Mouse (Mus musculus): ENCODE results near the gene Rhof. TPM values are rescaled to one million over a fixed set of nuclear protein-coding genes. Genes with fewer than 3 reads are reported as not detected.

Rhof gene
- polyA plus RNA-seq, 1 experiment: 0.38 TPM

DNA sequence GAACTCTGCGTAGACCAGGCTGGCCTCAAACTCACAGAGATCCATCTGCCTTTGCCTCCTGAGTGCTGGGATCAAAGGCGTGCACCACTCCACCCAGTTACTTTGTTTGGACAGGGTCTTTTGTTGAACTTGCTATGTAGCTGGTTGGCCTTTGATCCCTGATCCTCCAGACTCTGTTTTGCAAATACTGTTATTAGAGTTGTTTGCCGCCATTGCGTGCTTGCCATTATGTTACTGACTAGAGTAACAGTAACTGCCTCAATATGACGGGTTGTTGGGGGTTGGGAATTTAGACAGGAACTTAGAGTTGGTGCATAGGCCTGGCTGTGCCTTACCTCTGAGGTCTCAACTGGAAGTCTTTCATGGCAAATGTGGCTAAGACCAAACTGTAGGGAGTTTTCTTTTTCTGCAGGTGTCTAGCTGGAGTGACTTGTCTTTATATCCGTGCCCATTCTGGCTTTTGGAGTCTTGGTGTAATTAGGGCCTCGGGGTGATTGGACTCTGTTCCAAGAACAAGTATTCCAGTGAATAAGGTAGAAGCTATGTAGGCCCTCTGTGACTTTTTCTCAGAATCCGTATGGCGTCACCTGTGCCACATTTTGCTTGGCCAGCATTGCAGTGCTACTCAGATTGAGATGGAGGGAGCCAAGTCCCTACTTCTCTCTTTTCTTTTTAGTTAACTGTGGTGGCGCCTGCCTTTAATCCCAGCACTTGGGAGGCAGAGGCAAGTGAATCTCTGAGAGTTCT, 41.8 kb downstream of the Rhof start:
- TF ChIP-seq GATA1 (IDR thresholded peaks at IDR 0.05; ENCODE audit: low read length): no peak
- no peak for TF ChIP-seq TAL1 (IDR thresholded peaks at IDR 0.05; ENCODE audit: low read length)
- H3K27me3 ChIP-seq (ENCODE audit: control insufficient read depth): no peaks in the 10 kb centered on the region
- H3K36me3 ChIP-seq (ENCODE audit: control insufficient read depth): peaks cover 74% of the 10 kb centered on the region
- peaks cover 90% of the 10 kb centered on the region for H3K4me1 ChIP-seq (ENCODE audit: control insufficient read depth)
- H3K9me3 ChIP-seq (ENCODE audit: control insufficient read depth, low read length): peaks cover 7% of the 10 kb centered on the region
- H3K4me3 ChIP-seq (replicated peaks): no peak overlapping the region

DNA sequence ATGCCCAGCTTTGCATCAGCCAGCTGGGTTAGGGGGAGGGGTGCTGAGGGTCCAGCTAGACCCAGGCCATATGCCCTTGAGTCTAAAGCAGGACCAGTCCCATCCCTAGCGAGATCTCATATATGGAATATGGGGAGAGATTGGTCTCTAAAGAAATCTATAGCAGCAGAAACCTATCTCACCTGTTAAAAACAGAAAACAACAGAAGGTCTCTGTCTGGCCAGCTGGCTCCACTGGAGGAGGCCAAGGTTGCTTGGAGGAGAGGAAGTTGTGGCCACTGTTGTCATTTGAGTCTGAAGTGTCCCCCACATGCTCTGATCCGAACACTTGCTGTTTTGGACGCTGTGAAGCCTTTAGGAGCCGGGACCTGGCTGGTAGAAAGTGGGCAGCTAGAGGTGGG, 43.7 kb downstream of the Rhof start:
- H3K4me3 ChIP-seq (replicated peaks): no peak overlapping the region
- no peaks in the 10 kb centered on the region for H3K27me3 ChIP-seq (ENCODE audit: control insufficient read depth)
- TF ChIP-seq GATA1 (IDR thresholded peaks at IDR 0.05; ENCODE audit: low read length) (no peak), TAL1 (IDR thresholded peaks at IDR 0.05; ENCODE audit: low read length) (no peak)
- H3K9me3 ChIP-seq (ENCODE audit: control insufficient read depth, low read length): peaks cover 7% of the 10 kb centered on the region
- peaks cover 83% of the 10 kb centered on the region for H3K36me3 ChIP-seq (ENCODE audit: control insufficient read depth)
- peaks cover 88% of the 10 kb centered on the region for H3K4me1 ChIP-seq (ENCODE audit: control insufficient read depth)

DNA sequence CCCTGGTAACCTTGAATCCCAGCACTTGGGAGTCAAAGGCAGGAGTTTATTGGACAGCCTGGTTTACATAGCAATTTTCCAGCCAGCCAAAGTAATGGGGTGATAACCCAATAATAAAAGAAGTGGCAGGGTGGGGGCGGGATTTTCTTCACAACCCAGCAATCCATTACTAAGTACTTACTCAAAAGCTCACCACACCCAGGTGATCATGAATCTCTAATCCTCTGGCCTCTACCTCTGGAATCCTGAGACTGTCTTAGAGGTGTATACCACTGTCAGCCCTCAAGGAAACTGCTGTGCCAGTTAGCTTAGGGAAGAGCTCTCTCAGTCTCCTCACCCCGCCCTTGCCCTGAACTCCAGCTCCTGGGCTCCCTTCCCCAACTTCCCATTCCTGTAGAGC, 46.0 kb downstream of the Rhof start:
- Histone ChIP-seq H3K4me1 (ENCODE audit: control insufficient read depth) (peaks cover 83% of the 10 kb centered on the region), H3K27me3 (ENCODE audit: control insufficient read depth) (no peaks in the 10 kb centered on the region), H3K4me3 (replicated peaks) (no peak overlapping the region), H3K36me3 (ENCODE audit: control insufficient read depth) (peaks cover 86% of the 10 kb centered on the region), H3K9me3 (ENCODE audit: control insufficient read depth, low read length) (peaks cover 7% of the 10 kb centered on the region)
- no peak for TF ChIP-seq GATA1 (IDR thresholded peaks at IDR 0.05; ENCODE audit: low read length)
- TF ChIP-seq TAL1 (IDR thresholded peaks at IDR 0.05; ENCODE audit: low read length): no peak

DNA sequence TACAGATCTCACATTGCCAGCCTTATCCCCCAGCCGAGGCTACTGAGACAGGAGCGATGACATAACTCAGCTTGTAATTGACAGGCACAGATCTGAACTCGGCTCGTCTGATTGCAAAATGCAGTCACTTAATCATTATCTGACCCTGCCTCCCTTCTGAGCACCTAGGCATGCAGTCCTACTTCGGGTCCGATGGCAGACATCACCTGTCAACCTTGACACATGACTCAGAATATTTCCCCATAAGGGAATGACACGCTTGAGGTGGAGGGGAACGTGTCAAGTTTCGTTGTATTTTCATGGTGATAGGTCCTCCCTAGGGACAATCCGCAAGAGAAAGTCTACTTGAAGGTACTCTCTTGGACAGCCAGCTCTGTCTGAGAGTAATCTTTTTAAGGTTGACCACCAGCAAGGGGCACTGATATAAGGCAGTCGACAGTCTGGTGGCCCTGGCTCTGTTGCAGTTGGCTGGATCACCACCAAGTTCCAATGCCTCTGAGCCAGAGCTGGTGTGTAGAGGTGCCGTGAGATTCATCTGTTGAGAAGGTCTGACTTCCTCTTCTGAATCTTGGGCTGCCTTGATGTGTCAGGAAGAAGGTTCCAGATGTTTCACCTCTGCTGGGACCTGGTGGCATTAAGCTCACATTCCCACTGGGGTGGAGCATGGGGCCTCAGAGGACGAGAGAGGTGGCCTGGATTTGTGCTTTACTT, 49.0 kb downstream of the Rhof start:
- TF ChIP-seq TAL1 (IDR thresholded peaks at IDR 0.05; ENCODE audit: low read length) (no peak), GATA1 (IDR thresholded peaks at IDR 0.05; ENCODE audit: low read length) (no peak)
- H3K9me3 ChIP-seq (ENCODE audit: control insufficient read depth, low read length): peaks cover 12% of the 10 kb centered on the region
- peaks cover 75% of the 10 kb centered on the region for H3K4me1 ChIP-seq (ENCODE audit: control insufficient read depth)
- H3K4me3 ChIP-seq (replicated peaks): no peak overlapping the region
- no peaks in the 10 kb centered on the region; the same call in 1 of the 2 replicates for H3K27me3 ChIP-seq (ENCODE audit: control insufficient read depth)
- H3K36me3 ChIP-seq (ENCODE audit: control insufficient read depth): peaks cover 88% of the 10 kb centered on the region

DNA sequence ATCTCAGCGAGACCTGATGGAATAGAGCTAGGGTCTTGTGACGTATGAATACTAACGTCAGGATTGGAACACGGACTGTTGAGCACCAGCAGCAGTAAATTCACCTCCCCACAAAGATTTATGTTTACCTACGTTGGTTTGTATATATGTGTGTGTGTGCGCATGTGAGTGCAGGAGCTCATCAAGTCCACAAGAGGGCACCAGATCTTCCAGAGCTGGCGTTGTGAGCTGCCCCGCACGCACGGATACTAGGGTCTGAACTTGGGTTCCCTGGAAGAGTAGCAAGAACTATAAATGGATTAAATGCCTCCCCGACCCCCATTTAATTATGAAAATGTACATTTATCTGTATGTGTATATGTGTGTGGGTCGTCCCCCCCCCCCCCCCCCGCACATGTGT, 52.0 kb downstream of the Rhof start:
- no peaks in the 10 kb centered on the region; the same call in 1 of the 2 replicates for H3K27me3 ChIP-seq (ENCODE audit: control insufficient read depth)
- no peak overlapping the region for H3K4me3 ChIP-seq (replicated peaks)
- H3K36me3 ChIP-seq (ENCODE audit: control insufficient read depth): peaks cover 75% of the 10 kb centered on the region
- H3K4me1 ChIP-seq (ENCODE audit: control insufficient read depth): peaks cover 77% of the 10 kb centered on the region
- no peak for TF ChIP-seq TAL1 (IDR thresholded peaks at IDR 0.05; ENCODE audit: low read length)
- no peak for TF ChIP-seq GATA1 (IDR thresholded peaks at IDR 0.05; ENCODE audit: low read length)
- peaks cover 10% of the 10 kb centered on the region for H3K9me3 ChIP-seq (ENCODE audit: control insufficient read depth, low read length)

DNA sequence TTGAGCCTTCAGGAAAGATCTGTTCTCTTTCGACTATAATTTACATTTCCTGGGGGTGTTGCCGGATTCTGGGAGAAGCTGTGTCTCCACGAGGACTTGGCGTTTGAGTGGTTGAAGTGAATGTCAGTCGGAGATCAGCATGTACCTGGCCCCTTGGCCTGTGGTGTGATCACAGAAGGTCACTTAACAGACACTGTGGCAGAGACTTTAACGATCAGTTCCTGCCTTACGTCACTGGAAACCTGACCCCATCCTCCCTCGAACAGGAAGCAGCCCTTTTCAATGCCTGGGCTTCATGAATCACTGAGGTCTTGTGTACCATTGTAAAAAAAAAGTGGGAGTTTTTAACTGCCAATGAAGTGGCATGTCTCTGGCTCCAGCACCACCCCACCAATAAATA, 52.5 kb downstream of the Rhof start:
- no peaks in the 10 kb centered on the region; the same call in 1 of the 2 replicates for H3K27me3 ChIP-seq (ENCODE audit: control insufficient read depth)
- H3K4me1 ChIP-seq (ENCODE audit: control insufficient read depth): peaks cover 78% of the 10 kb centered on the region
- no peak for TF ChIP-seq GATA1 (IDR thresholded peaks at IDR 0.05; ENCODE audit: low read length)
- TF ChIP-seq TAL1 (IDR thresholded peaks at IDR 0.05; ENCODE audit: low read length): no peak
- H3K9me3 ChIP-seq (ENCODE audit: control insufficient read depth, low read length): peaks cover 10% of the 10 kb centered on the region
- H3K36me3 ChIP-seq (ENCODE audit: control insufficient read depth): peaks cover 71% of the 10 kb centered on the region
- H3K4me3 ChIP-seq (replicated peaks): no peak overlapping the region

DNA sequence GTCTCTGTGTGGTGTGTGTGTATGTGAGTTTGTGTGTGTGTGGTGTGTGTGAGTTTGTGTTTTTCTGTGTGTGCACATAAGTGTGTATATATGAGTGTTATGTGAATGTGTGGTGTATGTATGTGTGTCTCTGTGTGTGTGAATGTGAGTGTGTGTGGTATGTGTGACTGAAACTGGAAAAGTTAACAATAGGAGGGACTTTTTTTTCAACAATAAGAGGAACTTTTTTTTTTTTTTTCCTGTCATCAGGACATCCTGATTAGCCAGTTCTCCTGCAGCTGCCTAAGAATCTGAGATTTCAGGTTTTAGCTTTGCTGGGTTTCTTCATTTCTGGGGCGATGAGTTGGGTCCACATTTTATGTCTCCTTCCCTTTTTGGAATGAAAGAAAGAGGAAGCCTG, 52.9 kb downstream of the Rhof start:
- Histone ChIP-seq H3K4me3 (replicated peaks) (peak overlapping the region; percentile 74), H3K36me3 (ENCODE audit: control insufficient read depth) (peaks cover 66% of the 10 kb centered on the region), H3K4me1 (ENCODE audit: control insufficient read depth) (peaks cover 78% of the 10 kb centered on the region), H3K27me3 (ENCODE audit: control insufficient read depth) (no peaks in the 10 kb centered on the region; the same call in 1 of the 2 replicates), H3K9me3 (ENCODE audit: control insufficient read depth, low read length) (peaks cover 10% of the 10 kb centered on the region)
- TF ChIP-seq TAL1 (IDR thresholded peaks at IDR 0.05; ENCODE audit: low read length): no peak
- no peak for TF ChIP-seq GATA1 (IDR thresholded peaks at IDR 0.05; ENCODE audit: low read length)

DNA sequence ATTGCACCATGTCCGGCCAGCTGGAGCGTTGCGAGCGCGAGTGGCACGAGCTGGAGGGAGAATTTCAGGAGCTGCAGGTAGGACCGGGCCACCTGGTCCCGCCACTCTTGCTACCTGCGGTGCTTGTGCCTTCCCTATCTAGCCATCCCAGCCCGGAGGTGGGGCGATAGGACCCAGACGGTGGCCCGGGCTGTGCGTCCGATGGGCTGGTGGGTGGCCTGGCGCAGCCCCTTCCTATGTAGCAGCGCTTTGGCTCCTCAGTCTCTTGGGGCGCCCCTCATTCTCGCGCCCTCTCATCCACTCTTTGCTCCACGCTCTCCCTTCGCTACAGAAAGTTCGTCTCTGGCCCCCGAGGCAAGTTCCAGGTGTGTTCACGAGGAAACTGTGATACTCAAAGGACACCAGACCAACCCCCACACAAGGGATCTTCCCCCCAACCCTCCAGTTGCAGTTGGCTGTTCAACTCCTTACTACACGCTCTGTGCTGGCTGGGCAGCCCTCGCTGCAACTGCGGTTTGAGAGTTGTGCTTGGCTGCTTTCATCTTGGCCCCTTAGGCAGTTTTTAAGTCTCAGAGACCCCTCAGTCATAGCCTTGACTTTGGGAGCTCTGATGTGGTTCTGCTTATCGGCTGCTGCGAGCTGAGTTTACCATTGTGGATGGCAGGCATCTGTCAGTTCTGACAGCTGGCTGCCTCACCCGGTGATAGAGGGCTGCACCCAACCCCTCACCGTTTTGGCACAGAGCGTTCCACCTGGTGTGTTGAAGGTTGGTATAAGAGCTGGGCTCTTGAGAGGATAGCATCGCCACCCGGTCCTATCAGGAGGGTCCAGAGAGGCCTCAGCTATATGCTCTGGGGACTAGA, 55.8 kb downstream of the Rhof start:
- peaks cover 10% of the 10 kb centered on the region for H3K9me3 ChIP-seq (ENCODE audit: control insufficient read depth, low read length)
- H3K36me3 ChIP-seq (ENCODE audit: control insufficient read depth): peaks cover 44% of the 10 kb centered on the region
- H3K4me1 ChIP-seq (ENCODE audit: control insufficient read depth): peaks cover 59% of the 10 kb centered on the region
- peak overlapping the region; percentile 74 for H3K4me3 ChIP-seq (replicated peaks)
- no peaks in the 10 kb centered on the region; the same call in 1 of the 2 replicates for H3K27me3 ChIP-seq (ENCODE audit: control insufficient read depth)
- peak; percentile 66 for TF ChIP-seq TAL1 (IDR thresholded peaks at IDR 0.05; ENCODE audit: low read length)
- peak; percentile 45; the same call in 1 of the 2 replicates for TF ChIP-seq GATA1 (IDR thresholded peaks at IDR 0.05; ENCODE audit: low read length)
